Mouse (Mus musculus): ENCODE data around the gene Myrip. TPM values are rescaled to one million over a fixed set of nuclear protein-coding genes. Genes with fewer than 3 reads are reported as not detected.

The Myrip gene
- polyA plus RNA-seq, 1 experiment from 2014 or later, result 2.2 TPM

DNA sequence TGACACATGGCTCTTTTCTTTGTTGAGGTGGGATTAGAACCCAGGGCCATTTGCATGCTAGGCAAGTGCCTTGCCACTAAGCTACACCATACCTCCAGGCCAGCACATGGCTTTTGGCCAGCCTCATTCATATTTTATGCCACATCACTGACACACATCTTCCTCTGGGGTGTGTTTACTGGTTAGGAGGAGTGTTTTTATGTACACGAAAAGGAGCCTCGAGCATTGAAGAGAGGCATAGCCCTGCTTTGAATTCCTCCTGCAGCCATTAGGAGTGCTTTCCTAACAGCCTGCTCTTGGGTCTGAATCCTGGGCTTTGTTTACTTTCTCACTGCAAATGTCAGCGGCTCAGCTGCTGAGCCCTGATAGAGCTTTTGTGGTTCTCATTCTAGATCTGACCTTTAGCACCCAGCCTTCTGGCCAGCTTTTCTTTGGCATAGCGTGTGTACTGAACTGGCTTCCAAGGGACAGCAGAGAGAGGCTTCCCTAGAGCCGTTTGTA, 44.4 kb downstream of the Myrip start:
- no peaks in the 10 kb centered on the region for H3K36me3 ChIP-seq (ENCODE audit: control insufficient read depth, insufficient read depth, low read length)
- no peak overlapping the region for H3K9ac ChIP-seq (ENCODE audit: low read length)
- ATAC-seq (replicated peaks; ENCODE audit: low FRiP score, low TSS enrichment, low read depth) (peak; percentile 20; the same call in 1 of the 2 replicates), DNase-seq (ENCODE audit: low spot score) (no peak)
- peak overlapping the region; percentile 20; the same call in 1 of the 2 replicates for H3K27ac ChIP-seq (ENCODE audit: low read depth)
- H3K4me2 ChIP-seq (ENCODE audit: low read length), result no peak overlapping the region
- H3K27me3 ChIP-seq (replicated peaks; ENCODE audit: control insufficient read depth, insufficient read depth, low read length), result no peaks in the 10 kb centered on the region
- no peak overlapping the region for H3K4me3 ChIP-seq (ENCODE audit: low read depth, low read length)
- peaks cover 6% of the 10 kb centered on the region; the same call in 1 of the 2 replicates for H3K4me1 ChIP-seq (replicated peaks; ENCODE audit: control insufficient read depth, insufficient read depth, low read length)
- 2% methylated on average over 5 of the region's 5 CpGs for WGBS
- no peaks in the 10 kb centered on the region for H3K9me3 ChIP-seq (ENCODE audit: control insufficient read depth, low read length)

DNA sequence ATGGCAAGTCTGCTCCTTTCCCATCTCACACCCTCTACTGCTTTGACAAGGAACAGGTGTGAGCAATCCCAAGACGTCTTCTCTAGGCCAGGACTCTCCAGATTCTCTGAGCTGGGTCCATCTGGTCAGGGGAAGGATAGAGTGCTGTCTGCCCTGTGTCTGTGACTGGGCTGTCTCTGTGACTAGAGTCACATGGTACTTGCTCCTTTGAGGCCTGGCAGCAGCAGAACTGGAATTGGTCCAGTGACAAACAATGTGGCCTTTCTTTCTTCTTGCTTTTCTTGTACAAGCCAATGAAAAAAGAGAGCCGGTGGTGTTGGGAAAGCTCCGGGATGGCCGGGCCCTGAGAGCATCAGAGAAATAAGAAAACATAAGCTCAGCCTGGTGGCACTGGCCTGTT, 47.8 kb downstream of the Myrip start:
- no peaks in the 10 kb centered on the region for H3K27me3 ChIP-seq (replicated peaks; ENCODE audit: control insufficient read depth, insufficient read depth, low read length)
- no peaks in the 10 kb centered on the region for H3K9me3 ChIP-seq (ENCODE audit: control insufficient read depth, low read length)
- no peak overlapping the region for H3K9ac ChIP-seq (ENCODE audit: low read length)
- H3K4me2 ChIP-seq (ENCODE audit: low read length), result no peak overlapping the region
- no peak overlapping the region for H3K4me3 ChIP-seq (ENCODE audit: low read depth, low read length)
- ATAC-seq (replicated peaks; ENCODE audit: low FRiP score, low TSS enrichment, low read depth) (no peak), DNase-seq (ENCODE audit: low spot score) (no peak)
- H3K36me3 ChIP-seq (ENCODE audit: control insufficient read depth, insufficient read depth, low read length), result no peaks in the 10 kb centered on the region
- peaks cover 6% of the 10 kb centered on the region; the same call in 1 of the 2 replicates for H3K4me1 ChIP-seq (replicated peaks; ENCODE audit: control insufficient read depth, insufficient read depth, low read length)
- H3K27ac ChIP-seq (ENCODE audit: low read depth), result no peak overlapping the region; the same call in 1 of the 2 replicates
- 65% methylated on average over 4 of the region's 4 CpGs for WGBS

DNA sequence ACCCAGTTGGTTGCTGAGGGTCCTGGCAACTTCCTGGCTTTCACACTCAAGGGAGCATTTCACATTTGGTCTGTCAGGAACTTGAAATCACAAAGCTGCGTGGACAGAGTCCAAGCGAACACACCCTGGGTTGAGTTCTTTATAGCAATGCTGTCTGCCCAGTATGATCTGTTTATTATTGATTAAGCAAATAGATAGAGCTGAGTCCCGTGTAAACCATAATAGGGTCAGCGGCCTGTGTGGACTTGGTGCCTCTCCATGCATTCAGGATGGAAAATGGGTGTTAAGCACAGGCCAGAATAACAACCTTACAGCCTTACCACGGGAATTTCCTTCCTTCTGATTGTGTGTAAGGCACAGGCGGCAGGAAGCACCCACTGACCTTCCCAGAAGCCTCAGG, 49.0 kb downstream of the Myrip start:
- no peaks in the 10 kb centered on the region for H3K27me3 ChIP-seq (replicated peaks; ENCODE audit: control insufficient read depth, insufficient read depth, low read length)

DNA sequence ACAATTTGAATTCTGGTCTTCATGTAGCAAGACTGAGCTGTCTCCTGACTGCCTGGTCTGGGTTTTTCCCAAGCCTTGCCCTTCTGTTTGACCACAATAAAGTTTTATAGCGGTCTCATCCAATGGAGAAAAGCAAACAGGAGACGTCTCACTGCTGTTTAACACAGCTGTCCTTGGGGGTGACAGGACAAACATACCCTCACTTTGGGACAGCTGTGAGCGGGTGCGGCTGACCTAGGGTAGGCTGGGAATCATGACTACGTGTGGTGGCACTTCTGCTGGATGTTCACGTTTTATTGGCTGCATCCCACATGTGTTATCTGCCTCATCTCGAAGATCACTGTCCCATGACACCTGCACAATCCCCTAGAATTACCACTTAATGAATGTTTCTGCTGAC, 49.7 kb downstream of the Myrip start:
- Histone ChIP-seq H3K4me3 (ENCODE audit: low read depth, low read length) (no peak overlapping the region), H3K27me3 (replicated peaks; ENCODE audit: control insufficient read depth, insufficient read depth, low read length) (no peaks in the 10 kb centered on the region), H3K9me3 (ENCODE audit: control insufficient read depth, low read length) (no peaks in the 10 kb centered on the region), H3K36me3 (ENCODE audit: control insufficient read depth, insufficient read depth, low read length) (no peaks in the 10 kb centered on the region), H3K9ac (ENCODE audit: low read length) (no peak overlapping the region), H3K4me1 (replicated peaks; ENCODE audit: control insufficient read depth, insufficient read depth, low read length) (no peaks in the 10 kb centered on the region), H3K27ac (ENCODE audit: low read depth) (no peak overlapping the region; the same call in 1 of the 2 replicates), H3K4me2 (ENCODE audit: low read length) (no peak overlapping the region)
- DNase-seq (ENCODE audit: low spot score) (no peak), ATAC-seq (replicated peaks; ENCODE audit: low FRiP score, low TSS enrichment, low read depth) (0 out of 2 replicates have a peak, but pooled peaks have one; percentile 22)
- 46% methylated on average over 7 of the region's 7 CpGs for WGBS

More for the DNA sequence above, 49.0 kb downstream of the Myrip start:
- no peaks in the 10 kb centered on the region for H3K9me3 ChIP-seq (ENCODE audit: control insufficient read depth, low read length)
- DNase-seq (ENCODE audit: low spot score) (no peak), ATAC-seq (replicated peaks; ENCODE audit: low FRiP score, low TSS enrichment, low read depth) (no peak; the same call in 1 of the 2 replicates)
- H3K4me3 ChIP-seq (ENCODE audit: low read depth, low read length), result no peak overlapping the region
- no peak overlapping the region for H3K9ac ChIP-seq (ENCODE audit: low read length)
- H3K27ac ChIP-seq (ENCODE audit: low read depth), result peak overlapping the region; percentile 33; the same call in 1 of the 2 replicates
- no peaks in the 10 kb centered on the region for H3K36me3 ChIP-seq (ENCODE audit: control insufficient read depth, insufficient read depth, low read length)
- peaks cover 6% of the 10 kb centered on the region; the same call in 1 of the 2 replicates for H3K4me1 ChIP-seq (replicated peaks; ENCODE audit: control insufficient read depth, insufficient read depth, low read length)
- WGBS, result 37% methylated on average over 6 of the region's 6 CpGs
- no peak overlapping the region for H3K4me2 ChIP-seq (ENCODE audit: low read length)

DNA sequence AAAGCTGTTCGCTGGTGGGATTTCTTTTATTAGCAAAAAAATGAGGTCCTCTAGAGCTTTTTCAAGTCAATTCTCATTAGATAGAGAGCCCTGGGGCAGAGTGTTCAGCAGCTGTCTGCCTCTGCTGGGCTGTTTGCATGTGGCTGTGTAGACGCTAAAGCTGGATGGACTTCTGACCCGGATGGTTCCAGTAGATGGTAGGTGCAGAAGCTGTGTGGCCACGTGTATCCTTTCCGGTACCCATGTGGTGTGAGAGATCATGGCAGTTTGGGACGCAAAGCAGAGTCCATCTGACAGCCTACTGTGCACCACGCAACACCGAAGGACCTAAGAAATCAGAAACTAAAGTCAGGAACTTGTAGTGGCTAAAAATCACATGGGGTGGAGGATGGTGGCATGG, 50.2 kb downstream of the Myrip start:
- H3K9me3 ChIP-seq (ENCODE audit: control insufficient read depth, low read length), result no peaks in the 10 kb centered on the region
- H3K27me3 ChIP-seq (replicated peaks; ENCODE audit: control insufficient read depth, insufficient read depth, low read length), result no peaks in the 10 kb centered on the region
- ATAC-seq (replicated peaks; ENCODE audit: low FRiP score, low TSS enrichment, low read depth) (no peak; the same call in 1 of the 2 replicates), DNase-seq (ENCODE audit: low spot score) (no peak)
- H3K36me3 ChIP-seq (ENCODE audit: control insufficient read depth, insufficient read depth, low read length), result no peaks in the 10 kb centered on the region
- H3K27ac ChIP-seq (ENCODE audit: low read depth), result no peak overlapping the region
- H3K4me3 ChIP-seq (ENCODE audit: low read depth, low read length), result no peak overlapping the region
- H3K4me1 ChIP-seq (replicated peaks; ENCODE audit: control insufficient read depth, insufficient read depth, low read length), result no peaks in the 10 kb centered on the region
- 67% methylated on average over 8 of the region's 8 CpGs for WGBS
- no peak overlapping the region for H3K4me2 ChIP-seq (ENCODE audit: low read length)
- no peak overlapping the region for H3K9ac ChIP-seq (ENCODE audit: low read length)

DNA sequence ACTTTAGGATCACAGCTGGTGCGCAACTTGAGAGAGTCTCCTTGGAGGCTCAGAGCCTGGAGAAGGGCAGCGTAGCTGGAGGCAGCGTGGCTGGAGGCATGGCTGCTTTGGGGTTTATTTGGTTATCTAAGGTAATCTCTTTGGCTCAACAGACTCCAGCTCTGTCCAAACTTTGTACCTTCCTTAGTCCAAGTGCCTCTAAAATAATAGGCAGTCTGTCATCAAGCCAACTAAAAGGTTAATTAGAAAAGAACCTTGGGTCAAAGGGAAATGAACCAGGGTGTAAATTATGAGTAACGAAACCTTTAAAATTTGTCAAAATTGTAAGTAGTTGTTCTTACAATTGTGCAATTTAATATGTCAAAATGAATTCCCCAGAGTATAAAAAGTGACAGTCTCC, 51.7 kb downstream of the Myrip start:
- no peaks in the 10 kb centered on the region for H3K9me3 ChIP-seq (ENCODE audit: control insufficient read depth, low read length)
- H3K4me3 ChIP-seq (ENCODE audit: low read depth, low read length), result no peak overlapping the region
- no peaks in the 10 kb centered on the region for H3K27me3 ChIP-seq (replicated peaks; ENCODE audit: control insufficient read depth, insufficient read depth, low read length)
- no peaks in the 10 kb centered on the region for H3K4me1 ChIP-seq (replicated peaks; ENCODE audit: control insufficient read depth, insufficient read depth, low read length)
- no peaks in the 10 kb centered on the region for H3K36me3 ChIP-seq (ENCODE audit: control insufficient read depth, insufficient read depth, low read length)
- 83% methylated on average over 4 of the region's 4 CpGs for WGBS
- ATAC-seq (replicated peaks; ENCODE audit: low FRiP score, low TSS enrichment, low read depth), result no peak
- DNase-seq (ENCODE audit: low spot score), result no peak
- H3K9ac ChIP-seq (ENCODE audit: low read length), result no peak overlapping the region
- no peak overlapping the region for H3K4me2 ChIP-seq (ENCODE audit: low read length)
- no peak overlapping the region for H3K27ac ChIP-seq (ENCODE audit: low read depth)

DNA sequence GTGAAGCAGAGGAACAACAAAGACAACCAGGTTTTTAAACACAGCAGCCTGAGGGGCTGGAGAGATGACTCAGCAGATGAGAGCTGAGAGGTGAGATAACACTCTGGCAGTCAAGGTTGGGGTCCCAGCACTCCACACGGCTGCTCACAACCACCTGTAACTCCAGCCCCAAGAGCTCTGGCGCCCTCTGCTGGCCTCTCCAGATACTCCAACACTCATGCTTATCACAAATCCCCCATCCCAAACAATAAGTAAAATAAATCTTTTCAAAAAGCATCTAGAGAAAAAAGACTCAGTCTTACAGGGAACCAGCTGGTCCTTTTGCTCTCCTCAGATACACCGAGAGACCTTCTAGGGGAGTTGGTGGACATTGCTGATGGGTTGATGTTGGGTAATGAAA, 52.7 kb downstream of the Myrip start:
- Histone ChIP-seq H3K27me3 (replicated peaks; ENCODE audit: control insufficient read depth, insufficient read depth, low read length) (no peaks in the 10 kb centered on the region), H3K4me3 (ENCODE audit: low read depth, low read length) (no peak overlapping the region), H3K36me3 (ENCODE audit: control insufficient read depth, insufficient read depth, low read length) (no peaks in the 10 kb centered on the region), H3K4me2 (ENCODE audit: low read length) (no peak overlapping the region), H3K4me1 (replicated peaks; ENCODE audit: control insufficient read depth, insufficient read depth, low read length) (no peaks in the 10 kb centered on the region), H3K27ac (ENCODE audit: low read depth) (no peak overlapping the region), H3K9me3 (ENCODE audit: control insufficient read depth, low read length) (no peaks in the 10 kb centered on the region), H3K9ac (ENCODE audit: low read length) (no peak overlapping the region)
- no peak for DNase-seq (ENCODE audit: low spot score)
- no peak for ATAC-seq (replicated peaks; ENCODE audit: low FRiP score, low TSS enrichment, low read depth)
- WGBS, result 74% methylated on average over 3 of the region's 3 CpGs

DNA sequence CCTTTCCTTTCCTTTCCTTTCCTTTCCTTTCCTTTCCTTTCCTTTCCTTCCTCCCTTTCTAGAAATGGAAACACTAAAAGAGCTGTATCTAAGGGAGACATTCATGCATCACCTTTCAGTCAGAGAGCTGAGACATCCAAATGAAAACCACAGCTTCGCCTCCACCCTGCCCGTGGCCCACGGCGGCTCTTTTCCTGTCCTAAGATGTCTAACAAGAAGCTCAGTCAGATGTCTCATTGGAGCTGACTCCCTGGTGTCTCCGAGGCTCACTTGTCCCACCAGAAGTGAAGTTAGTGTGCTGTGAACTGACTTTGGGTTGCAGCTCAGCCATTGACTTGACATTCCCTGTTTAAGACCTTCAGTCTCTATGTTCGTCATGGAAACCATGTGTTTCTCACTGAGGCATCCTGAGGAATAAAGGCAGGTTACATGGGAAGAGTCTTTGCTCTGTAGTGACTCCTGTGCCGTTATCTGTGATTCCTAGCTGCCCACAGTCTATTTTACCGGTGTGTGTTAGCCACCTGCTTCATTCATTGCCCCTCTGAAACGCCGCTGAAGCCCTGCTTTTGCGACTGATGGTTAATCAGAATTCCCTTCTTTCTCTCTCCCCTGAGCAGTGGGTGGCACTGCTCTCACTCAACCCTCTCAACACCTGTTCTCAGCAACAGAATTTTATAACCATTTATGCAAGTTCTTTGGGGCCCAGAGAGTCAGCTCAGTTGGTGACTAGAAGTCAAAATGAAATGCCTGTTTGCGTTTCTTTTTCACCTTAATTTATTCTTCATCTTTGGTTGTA, 53.4 kb downstream of the Myrip start:
- Histone ChIP-seq H3K27ac (ENCODE audit: low read depth) (no peak overlapping the region), H3K4me3 (ENCODE audit: low read depth, low read length) (no peak overlapping the region), H3K9ac (ENCODE audit: low read length) (no peak overlapping the region), H3K4me2 (ENCODE audit: low read length) (no peak overlapping the region), H3K9me3 (ENCODE audit: control insufficient read depth, low read length) (no peaks in the 10 kb centered on the region), H3K27me3 (replicated peaks; ENCODE audit: control insufficient read depth, insufficient read depth, low read length) (no peaks in the 10 kb centered on the region), H3K4me1 (replicated peaks; ENCODE audit: control insufficient read depth, insufficient read depth, low read length) (no peaks in the 10 kb centered on the region), H3K36me3 (ENCODE audit: control insufficient read depth, insufficient read depth, low read length) (no peaks in the 10 kb centered on the region)
- no peak for DNase-seq (ENCODE audit: low spot score)
- ATAC-seq (replicated peaks; ENCODE audit: low FRiP score, low TSS enrichment, low read depth), result no peak
- WGBS, result 85% methylated on average over 12 of the region's 12 CpGs

DNA sequence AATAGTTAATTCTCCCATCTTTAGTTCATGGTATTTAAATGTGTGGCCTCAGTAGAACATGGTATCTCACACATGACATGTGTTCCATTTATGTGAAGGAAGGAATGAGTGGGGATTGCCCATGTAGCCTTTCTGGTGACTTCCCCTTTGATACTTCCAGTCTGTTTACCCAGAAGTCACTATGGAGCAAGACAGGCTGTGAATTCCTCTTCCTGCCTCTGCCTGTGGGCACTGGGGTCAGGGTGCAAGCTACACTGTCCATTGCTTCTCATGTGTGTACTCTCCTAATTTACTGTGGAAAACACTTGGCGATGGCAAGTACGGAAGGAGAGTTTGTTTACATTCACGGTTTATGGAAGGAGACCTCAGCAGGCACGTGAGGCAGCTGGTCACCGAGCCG, 55.2 kb downstream of the Myrip start:
- Histone ChIP-seq H3K36me3 (ENCODE audit: control insufficient read depth, insufficient read depth, low read length) (no peaks in the 10 kb centered on the region), H3K4me1 (replicated peaks; ENCODE audit: control insufficient read depth, insufficient read depth, low read length) (no peaks in the 10 kb centered on the region), H3K9me3 (ENCODE audit: control insufficient read depth, low read length) (no peaks in the 10 kb centered on the region), H3K4me2 (ENCODE audit: low read length) (no peak overlapping the region), H3K27ac (ENCODE audit: low read depth) (no peak overlapping the region), H3K27me3 (replicated peaks; ENCODE audit: control insufficient read depth, insufficient read depth, low read length) (no peaks in the 10 kb centered on the region), H3K9ac (ENCODE audit: low read length) (no peak overlapping the region), H3K4me3 (ENCODE audit: low read depth, low read length) (no peak overlapping the region)
- no peak for DNase-seq (ENCODE audit: low spot score)
- no peak for ATAC-seq (replicated peaks; ENCODE audit: low FRiP score, low TSS enrichment, low read depth)
- 54% methylated on average over 6 of the region's 6 CpGs for WGBS
